Mouse (Mus musculus): ENCODE measurements around the gene Gfod1. TPM values are rescaled to one million over a fixed set of nuclear protein-coding genes. Genes with fewer than 3 reads are reported as not detected.
A peak's percentile ranks its signal among the peaks of the same experiment; 100 is the strongest.

The Gfod1 gene
- polyA plus RNA-seq, 1 experiment from 2014 or later, result 0.51 TPM

- Histone ChIP-seq H3K9me3 (no peaks in the 10 kb centered on the region), H3K27ac (replicated peaks) (peak overlapping the region; percentile 20; the same call in 1 of the 2 replicates), H3K9ac (0 out of 2 replicates have a peak overlapping the region, but pooled peaks have one; percentile 10), H3K27me3 (replicated peaks) (peaks cover 15% of the 10 kb centered on the region), H3K36me3 (peaks cover 8% of the 10 kb centered on the region; the same call in 1 of the 2 replicates), H3K4me2 (no peak overlapping the region), H3K4me3 (no peak overlapping the region), H3K4me1 (peaks cover 55% of the 10 kb centered on the region)
- 76% methylated on average over 5 of the region's 5 CpGs for WGBS
- no peak for ATAC-seq (ENCODE audit: extremely low read depth, insufficient number of reproducible peaks, low FRiP score, low TSS enrichment)
Measured at GRCm38 (mm10) chr13:43297526-43297925, 6.4 kb downstream of the Gfod1 start.

GRCm38 (mm10) chr13:43296140-43296805 lies 7.7 kb downstream of the Gfod1 start:
- H3K27ac ChIP-seq (replicated peaks), result no peak overlapping the region
- 52% methylated on average over 7 of the region's 7 CpGs for WGBS
- H3K4me3 ChIP-seq, result no peak overlapping the region
- H3K9ac ChIP-seq, result no peak overlapping the region
- no peaks in the 10 kb centered on the region for H3K9me3 ChIP-seq
- peaks cover 10% of the 10 kb centered on the region for H3K27me3 ChIP-seq (replicated peaks)
- H3K4me1 ChIP-seq, result peaks cover 43% of the 10 kb centered on the region
- ATAC-seq (ENCODE audit: extremely low read depth, insufficient number of reproducible peaks, low FRiP score, low TSS enrichment), result no peak
- H3K4me2 ChIP-seq, result no peak overlapping the region
- H3K36me3 ChIP-seq, result peaks cover 8% of the 10 kb centered on the region; the same call in 1 of the 2 replicates

GRCm38 (mm10) chr13:43295684-43296083 lies 8.3 kb downstream of the Gfod1 start:
- Histone ChIP-seq H3K9ac (no peak overlapping the region), H3K4me2 (no peak overlapping the region), H3K27ac (replicated peaks) (no peak overlapping the region), H3K4me3 (no peak overlapping the region), H3K4me1 (peaks cover 37% of the 10 kb centered on the region), H3K9me3 (no peaks in the 10 kb centered on the region), H3K36me3 (peaks cover 8% of the 10 kb centered on the region; the same call in 1 of the 2 replicates), H3K27me3 (replicated peaks) (peaks cover 8% of the 10 kb centered on the region; the same call in 1 of the 2 replicates)
- ATAC-seq (ENCODE audit: extremely low read depth, insufficient number of reproducible peaks, low FRiP score, low TSS enrichment), result no peak
- WGBS, result 86% methylated on average over 7 of the region's 7 CpGs

- Histone ChIP-seq H3K4me1 (peaks cover 31% of the 10 kb centered on the region), H3K9ac (no peak overlapping the region), H3K27me3 (replicated peaks) (peaks cover 3% of the 10 kb centered on the region; the same call in 1 of the 2 replicates), H3K27ac (replicated peaks) (no peak overlapping the region), H3K9me3 (no peaks in the 10 kb centered on the region), H3K4me2 (no peak overlapping the region), H3K4me3 (no peak overlapping the region), H3K36me3 (peaks cover 8% of the 10 kb centered on the region; the same call in 1 of the 2 replicates)
- 64% methylated on average over 7 of the region's 7 CpGs for WGBS
- ATAC-seq (ENCODE audit: extremely low read depth, insufficient number of reproducible peaks, low FRiP score, low TSS enrichment), result no peak
Measured at GRCm38 (mm10) chr13:43294957-43295590, 8.9 kb downstream of the Gfod1 start.

- Histone ChIP-seq H3K4me2 (no peak overlapping the region), H3K4me3 (no peak overlapping the region), H3K9me3 (no peaks in the 10 kb centered on the region), H3K4me1 (peaks cover 29% of the 10 kb centered on the region), H3K27ac (replicated peaks) (no peak overlapping the region), H3K27me3 (replicated peaks) (no peaks in the 10 kb centered on the region), H3K9ac (no peak overlapping the region), H3K36me3 (peaks cover 8% of the 10 kb centered on the region; the same call in 1 of the 2 replicates)
- 73% methylated on average over 4 of the region's 4 CpGs for WGBS
- no peak for ATAC-seq (ENCODE audit: extremely low read depth, insufficient number of reproducible peaks, low FRiP score, low TSS enrichment)
Measured at GRCm38 (mm10) chr13:43292892-43293291, 11.1 kb downstream of the Gfod1 start.

GRCm38 (mm10) chr13:43289076-43289475 lies 14.9 kb downstream of the Gfod1 start:
- no peak overlapping the region for H3K4me3 ChIP-seq
- ATAC-seq (ENCODE audit: extremely low read depth, insufficient number of reproducible peaks, low FRiP score, low TSS enrichment), result no peak
- H3K4me2 ChIP-seq, result no peak overlapping the region
- WGBS, result 76% methylated on average over 6 of the region's 6 CpGs
- H3K9me3 ChIP-seq, result no peaks in the 10 kb centered on the region
- no peak overlapping the region for H3K9ac ChIP-seq
- peaks cover 27% of the 10 kb centered on the region for H3K4me1 ChIP-seq
- H3K27me3 ChIP-seq (replicated peaks), result no peaks in the 10 kb centered on the region
- peaks cover 7% of the 10 kb centered on the region; the same call in 1 of the 2 replicates for H3K36me3 ChIP-seq
- no peak overlapping the region for H3K27ac ChIP-seq (replicated peaks)

- WGBS, result 76% methylated on average over 4 of the region's 4 CpGs
- H3K9me3 ChIP-seq, result no peaks in the 10 kb centered on the region
Measured at GRCm38 (mm10) chr13:43288444-43288843, 15.5 kb downstream of the Gfod1 start.

GRCm38 (mm10) chr13:43288026-43288425 lies 15.9 kb downstream of the Gfod1 start:
- H3K27ac ChIP-seq (replicated peaks), result no peak overlapping the region
- H3K27me3 ChIP-seq (replicated peaks), result no peaks in the 10 kb centered on the region
- peaks cover 27% of the 10 kb centered on the region for H3K4me1 ChIP-seq
- ATAC-seq (ENCODE audit: extremely low read depth, insufficient number of reproducible peaks, low FRiP score, low TSS enrichment), result no peak
- no peak overlapping the region for H3K4me2 ChIP-seq
- no peak overlapping the region for H3K9ac ChIP-seq
- 28% methylated on average over 5 of the region's 5 CpGs for WGBS
- no peaks in the 10 kb centered on the region for H3K36me3 ChIP-seq
- no peaks in the 10 kb centered on the region for H3K9me3 ChIP-seq
- no peak overlapping the region for H3K4me3 ChIP-seq

More at GRCm38 (mm10) chr13:43288444-43288843, 15.5 kb downstream of the Gfod1 start:
- H3K4me2 ChIP-seq, result no peak overlapping the region
- H3K27ac ChIP-seq (replicated peaks), result no peak overlapping the region
- no peak overlapping the region for H3K9ac ChIP-seq
- no peak overlapping the region for H3K4me3 ChIP-seq
- ATAC-seq (ENCODE audit: extremely low read depth, insufficient number of reproducible peaks, low FRiP score, low TSS enrichment), result no peak
- H3K27me3 ChIP-seq (replicated peaks), result no peaks in the 10 kb centered on the region
- peaks cover 27% of the 10 kb centered on the region for H3K4me1 ChIP-seq
- peaks cover under 1% of the 10 kb centered on the region; the same call in 1 of the 2 replicates for H3K36me3 ChIP-seq

- Histone ChIP-seq H3K9ac (no peak overlapping the region), H3K9me3 (no peaks in the 10 kb centered on the region), H3K27ac (replicated peaks) (no peak overlapping the region), H3K27me3 (replicated peaks) (no peaks in the 10 kb centered on the region), H3K4me2 (no peak overlapping the region), H3K4me3 (no peak overlapping the region), H3K4me1 (peaks cover 27% of the 10 kb centered on the region), H3K36me3 (no peaks in the 10 kb centered on the region)
- 64% methylated on average over 7 of the region's 7 CpGs for WGBS
- ATAC-seq (ENCODE audit: extremely low read depth, insufficient number of reproducible peaks, low FRiP score, low TSS enrichment), result no peak
Measured at GRCm38 (mm10) chr13:43286836-43287235, 17.1 kb downstream of the Gfod1 start.

GRCm38 (mm10) chr13:43284711-43285151 lies 19.2 kb downstream of the Gfod1 start:
- no peak for ATAC-seq (ENCODE audit: extremely low read depth, insufficient number of reproducible peaks, low FRiP score, low TSS enrichment)
- H3K27me3 ChIP-seq (replicated peaks), result no peaks in the 10 kb centered on the region
- H3K4me3 ChIP-seq, result no peak overlapping the region
- H3K36me3 ChIP-seq, result no peaks in the 10 kb centered on the region
- no peak overlapping the region for H3K27ac ChIP-seq (replicated peaks)
- WGBS, result 73% methylated on average over 4 of the region's 4 CpGs
- no peak overlapping the region for H3K9ac ChIP-seq
- no peak overlapping the region for H3K4me2 ChIP-seq
- no peaks in the 10 kb centered on the region for H3K9me3 ChIP-seq
- H3K4me1 ChIP-seq, result peaks cover 27% of the 10 kb centered on the region

- Histone ChIP-seq H3K9me3 (no peaks in the 10 kb centered on the region), H3K27ac (replicated peaks) (no peak overlapping the region), H3K27me3 (replicated peaks) (no peaks in the 10 kb centered on the region), H3K4me3 (no peak overlapping the region), H3K36me3 (0 out of 2 replicates have a peak, but pooled peaks cover 7% of the 10 kb centered on the region), H3K4me1 (peaks cover 40% of the 10 kb centered on the region), H3K9ac (no peak overlapping the region), H3K4me2 (no peak overlapping the region)
- no peak for ATAC-seq (ENCODE audit: extremely low read depth, insufficient number of reproducible peaks, low FRiP score, low TSS enrichment)
- WGBS, result 94% methylated on average over 14 of the region's 14 CpGs
Measured at GRCm38 (mm10) chr13:43273906-43274305, 30.1 kb downstream of the Gfod1 start.
